Mouse (Mus musculus) kidney, adult 2 months (tissue): ENCODE results near the gene Kif27.

ENCODE experiments used
- CTCF ChIP-seq: fragments of 200-500 bp; conservative IDR thresholded peaks from 2 replicates; pipeline ENCODE4 v1.5.1; 2011; ENCODE audit warnings: low read depth, mild to moderate bottlenecking, control low read depth, low read length, moderate library complexity, mixed read lengths; ENCODE audit not compliant: insufficient read depth, insufficient read length
- POLR2A ChIP-seq: fragments of 200-500 bp; IDR thresholded peaks from one replicate; pipeline ENCODE4 v1.6.1; 2011; ENCODE audit warnings: low read depth, low read length, control low read depth

- no peak for TF ChIP-seq CTCF
- TF ChIP-seq POLR2A, result no peak
Observed at GRCm38 (mm10) chr13:58248957-58249356, 110.0 kb downstream of the Kif27 start.
